Mouse (Mus musculus): ENCODE data around the gene Slamf7. TPM values are rescaled to one million over a fixed set of nuclear protein-coding genes. Genes with fewer than 3 reads are reported as not detected.

Gene Slamf7
- total RNA-seq, 1 experiment from 2014 or later, result 47.4 TPM

Other genes starting within 250 kb of the Slamf7 start
- gene Usf1, start 241.7 kb downstream of the Slamf7 start, total RNA-seq (2017), result 91.6 to 117 TPM (median 94.5 TPM) in 3 replicates
- gene Tstd1, start 234.2 kb downstream of the Slamf7 start, total RNA-seq (2017), result 3.9 to 9.0 TPM (median 4.9 TPM) in 3 replicates
- gene F11r, start 215.5 kb downstream of the Slamf7 start, total RNA-seq (2017), result 3.5 to 8.6 TPM (median 4.5 TPM) in 3 replicates
- gene Alyref2, start 149.6 kb downstream of the Slamf7 start, total RNA-seq (2017), result 10.6 to 14.2 TPM (median 11.8 TPM) in 3 replicates
- not detected in 3 replicates for gene Itln1, start 117.7 kb downstream of the Slamf7 start, total RNA-seq (2017)
- gene Cd244a, start 93.8 kb downstream of the Slamf7 start, total RNA-seq (2017), result 232 to 381 TPM (median 239 TPM) in 3 replicates
- gene Ly9, start 45.6 kb downstream of the Slamf7 start, total RNA-seq (2017), result 71.1 to 137 TPM (median 80.7 TPM) in 3 replicates
- gene Cd48, start 29.0 kb upstream of the Slamf7 start, total RNA-seq (2017), result 279 to 329 TPM (median 318 TPM) in 3 replicates
- gene Slamf1, start 114.1 kb upstream of the Slamf7 start, total RNA-seq (2017), result 1.7 to 10.9 TPM (median 4.9 TPM) in 3 replicates
- gene Cd84, start 186.7 kb upstream of the Slamf7 start, total RNA-seq (2017), result 152 to 228 TPM (median 167 TPM) in 3 replicates
- gene Gm10521, start 242.6 kb upstream of the Slamf7 start, total RNA-seq (2017), result 8.1 to 13.8 TPM (median 8.4 TPM) in 3 replicates